Mouse (Mus musculus) G1E (cell line): ENCODE data around the gene Jade2.

Experiments
- CTCF ChIP-seq: IDR thresholded peaks from 2 replicates; pipeline ENCODE4 v1.5.1; 2012; ENCODE audit warnings: low read depth, low read length, inconsistent platforms, mixed read lengths
- GATA1 ChIP-seq: IDR thresholded peaks from 2 replicates; pipeline ENCODE4 v1.6.1; 2012; ENCODE audit warnings: borderline replicate concordance, low read length, inconsistent platforms, mixed read lengths
- TAL1 ChIP-seq: conservative IDR thresholded peaks from 2 replicates; pipeline ENCODE4 v1.6.1; 2012; ENCODE audit warnings: low read depth, low read length, inconsistent platforms, mixed read lengths

GRCm38 (mm10) chr11:51809632-51810224 is 47.7 kb downstream of the Jade2 start:
- TF ChIP-seq CTCF = no peak
- no peak for TF ChIP-seq GATA1
- no peak for TF ChIP-seq TAL1
